Mouse (Mus musculus): ENCODE results near the gene Plxnc1. TPM values are rescaled to one million over a fixed set of nuclear protein-coding genes. Genes with fewer than 3 reads are reported as not detected.

Plxnc1 gene
- polyA plus RNA-seq, 1 experiment from 2014 or later = 1.8 TPM

DNA sequence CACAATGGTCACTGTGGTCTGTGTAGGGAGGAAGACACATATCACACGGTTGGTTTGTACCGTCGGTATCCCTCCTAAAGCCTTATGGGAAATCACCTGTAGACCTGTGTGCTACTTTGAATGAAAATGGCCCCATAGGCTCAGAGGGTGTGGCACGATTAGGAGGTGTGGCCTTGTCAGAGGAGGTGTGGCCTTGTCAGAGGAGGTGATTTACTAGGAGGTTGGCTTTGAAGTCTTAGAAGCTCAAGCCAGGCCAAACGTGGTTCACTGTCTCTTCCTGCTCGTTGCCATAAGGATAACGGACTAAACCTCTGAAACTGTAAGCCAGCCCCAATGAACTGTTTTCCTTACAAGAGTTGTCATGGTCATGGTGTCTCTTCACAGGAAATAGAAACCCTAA, 73.5 kb downstream of the Plxnc1 start:
- DNase-seq (no peak), ATAC-seq (ENCODE audit: low read depth) (no peak)
- no peak overlapping the region for H3K4me3 ChIP-seq (replicated peaks)
- H3K27me3 ChIP-seq = no peaks in the 10 kb centered on the region
- peaks cover 10% of the 10 kb centered on the region for H3K36me3 ChIP-seq
- no peak overlapping the region for H3K27ac ChIP-seq
- 76% methylated on average over 7 of the region's 7 CpGs for WGBS (ENCODE audit: insufficient replicate concordance)
- H3K4me2 ChIP-seq = no peak overlapping the region
- peaks cover 19% of the 10 kb centered on the region; the same call in 1 of the 2 replicates for H3K4me1 ChIP-seq (replicated peaks)
- no peak overlapping the region for H3K9ac ChIP-seq
- 0 out of 2 replicates have a peak, but pooled peaks cover 4% of the 10 kb centered on the region for H3K9me3 ChIP-seq (replicated peaks)

GRCm38 (mm10) chr10:94866995-94867856, 77.4 kb downstream of the Plxnc1 start:
- WGBS (ENCODE audit: insufficient replicate concordance) = 74% methylated on average over 12 of the region's 12 CpGs

GRCm38 (mm10) chr10:94865206-94865605, 79.4 kb downstream of the Plxnc1 start:
- no peaks in the 10 kb centered on the region for H3K9me3 ChIP-seq (replicated peaks)
- H3K9ac ChIP-seq = no peak overlapping the region
- H3K27ac ChIP-seq = no peak overlapping the region
- ATAC-seq (ENCODE audit: low read depth) (no peak), DNase-seq (no peak)
- H3K4me3 ChIP-seq (replicated peaks) = no peak overlapping the region
- 66% methylated on average over 9 of the region's 9 CpGs for WGBS (ENCODE audit: insufficient replicate concordance)
- H3K4me2 ChIP-seq = no peak overlapping the region
- H3K36me3 ChIP-seq = peaks cover 4% of the 10 kb centered on the region
- peaks cover 7% of the 10 kb centered on the region; the same call in 1 of the 2 replicates for H3K4me1 ChIP-seq (replicated peaks)
- H3K27me3 ChIP-seq = no peaks in the 10 kb centered on the region

More at GRCm38 (mm10) chr10:94866995-94867856, 77.4 kb downstream of the Plxnc1 start:
- ATAC-seq (ENCODE audit: low read depth) (no peak), DNase-seq (no peak)
- Histone ChIP-seq H3K4me1 (replicated peaks) (peaks cover 19% of the 10 kb centered on the region; the same call in 1 of the 2 replicates), H3K9ac (no peak overlapping the region), H3K27ac (no peak overlapping the region), H3K4me2 (no peak overlapping the region), H3K27me3 (no peaks in the 10 kb centered on the region), H3K36me3 (peaks cover 10% of the 10 kb centered on the region), H3K4me3 (replicated peaks) (no peak overlapping the region), H3K9me3 (replicated peaks) (0 out of 2 replicates have a peak, but pooled peaks cover 4% of the 10 kb centered on the region)

GRCm38 (mm10) chr10:94864199-94864928, 80.3 kb downstream of the Plxnc1 start:
- 77% methylated on average over 9 of the region's 9 CpGs for WGBS (ENCODE audit: insufficient replicate concordance)
- no peak overlapping the region for H3K9ac ChIP-seq
- H3K4me1 ChIP-seq (replicated peaks) = peaks cover 5% of the 10 kb centered on the region
- no peaks in the 10 kb centered on the region for H3K27me3 ChIP-seq
- no peaks in the 10 kb centered on the region for H3K9me3 ChIP-seq (replicated peaks)
- no peak overlapping the region for H3K4me2 ChIP-seq
- no peak overlapping the region for H3K4me3 ChIP-seq (replicated peaks)
- H3K27ac ChIP-seq = no peak overlapping the region
- DNase-seq (no peak), ATAC-seq (ENCODE audit: low read depth) (no peak)
- H3K36me3 ChIP-seq = peaks cover 4% of the 10 kb centered on the region

- Histone ChIP-seq H3K4me2 (no peak overlapping the region), H3K4me1 (replicated peaks) (peaks cover 16% of the 10 kb centered on the region), H3K36me3 (peaks cover 4% of the 10 kb centered on the region), H3K9me3 (replicated peaks) (no peaks in the 10 kb centered on the region), H3K27ac (no peak overlapping the region), H3K9ac (no peak overlapping the region), H3K4me3 (replicated peaks) (no peak overlapping the region), H3K27me3 (no peaks in the 10 kb centered on the region)
- ATAC-seq (ENCODE audit: low read depth) (no peak), DNase-seq (no peak)
- WGBS (ENCODE audit: insufficient replicate concordance) = 77% methylated on average over 9 of the region's 9 CpGs
Measured at GRCm38 (mm10) chr10:94863251-94863650, 81.4 kb downstream of the Plxnc1 start.

GRCm38 (mm10) chr10:94860870-94861269, 83.8 kb downstream of the Plxnc1 start:
- WGBS (ENCODE audit: insufficient replicate concordance) = 77% methylated on average over 4 of the region's 4 CpGs
- Histone ChIP-seq H3K4me3 (replicated peaks) (no peak overlapping the region), H3K27me3 (no peaks in the 10 kb centered on the region), H3K4me2 (no peak overlapping the region), H3K9me3 (replicated peaks) (no peaks in the 10 kb centered on the region), H3K4me1 (replicated peaks) (peaks cover 20% of the 10 kb centered on the region), H3K9ac (no peak overlapping the region), H3K27ac (no peak overlapping the region), H3K36me3 (peaks cover 2% of the 10 kb centered on the region; the same call in 1 of the 2 replicates)
- DNase-seq (no peak), ATAC-seq (ENCODE audit: low read depth) (no peak)

GRCm38 (mm10) chr10:94858277-94859033, 86.2 kb downstream of the Plxnc1 start:
- peak; percentile 9 for DNase-seq
- no peak overlapping the region for H3K4me2 ChIP-seq

DNA sequence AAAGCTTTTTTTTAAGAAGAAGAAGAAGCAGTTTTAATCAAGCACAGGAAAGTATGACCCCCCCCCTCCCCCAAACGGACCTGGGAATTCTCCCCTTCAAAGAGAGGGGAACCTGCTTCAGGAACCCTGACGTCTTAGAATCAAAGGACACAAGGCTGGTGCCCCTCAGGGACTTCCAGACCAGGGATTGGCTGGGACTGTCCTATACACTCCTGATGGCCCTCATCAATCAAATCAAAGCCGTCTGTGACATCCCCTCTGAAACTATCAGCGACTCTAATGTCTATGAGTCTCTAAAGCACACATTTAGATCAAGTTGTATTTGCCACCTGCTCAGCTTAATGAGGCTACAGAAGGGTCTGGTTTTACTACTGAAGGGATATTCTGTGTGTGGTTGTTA, 94.1 kb downstream of the Plxnc1 start:
- WGBS (ENCODE audit: insufficient replicate concordance) = 50% methylated on average over 4 of the region's 4 CpGs
- DNase-seq (no peak), ATAC-seq (ENCODE audit: low read depth) (no peak)
- Histone ChIP-seq H3K4me2 (no peak overlapping the region), H3K27ac (no peak overlapping the region), H3K36me3 (no peaks in the 10 kb centered on the region), H3K27me3 (no peaks in the 10 kb centered on the region), H3K4me3 (replicated peaks) (no peak overlapping the region), H3K9me3 (replicated peaks) (no peaks in the 10 kb centered on the region), H3K9ac (no peak overlapping the region), H3K4me1 (replicated peaks) (no peaks in the 10 kb centered on the region)

More at GRCm38 (mm10) chr10:94858277-94859033, 86.2 kb downstream of the Plxnc1 start:
- Histone ChIP-seq H3K27me3 (no peaks in the 10 kb centered on the region), H3K4me1 (replicated peaks) (peaks cover 20% of the 10 kb centered on the region), H3K4me3 (replicated peaks) (no peak overlapping the region), H3K27ac (peak overlapping the region; percentile 44), H3K9ac (0 out of 2 replicates have a peak overlapping the region, but pooled peaks have one; percentile 15), H3K36me3 (peaks cover 2% of the 10 kb centered on the region; the same call in 1 of the 2 replicates), H3K9me3 (replicated peaks) (no peaks in the 10 kb centered on the region)
- peak; percentile 87 for ATAC-seq (ENCODE audit: low read depth)
- WGBS (ENCODE audit: insufficient replicate concordance) = 19% methylated on average over 6 of the region's 6 CpGs

DNA sequence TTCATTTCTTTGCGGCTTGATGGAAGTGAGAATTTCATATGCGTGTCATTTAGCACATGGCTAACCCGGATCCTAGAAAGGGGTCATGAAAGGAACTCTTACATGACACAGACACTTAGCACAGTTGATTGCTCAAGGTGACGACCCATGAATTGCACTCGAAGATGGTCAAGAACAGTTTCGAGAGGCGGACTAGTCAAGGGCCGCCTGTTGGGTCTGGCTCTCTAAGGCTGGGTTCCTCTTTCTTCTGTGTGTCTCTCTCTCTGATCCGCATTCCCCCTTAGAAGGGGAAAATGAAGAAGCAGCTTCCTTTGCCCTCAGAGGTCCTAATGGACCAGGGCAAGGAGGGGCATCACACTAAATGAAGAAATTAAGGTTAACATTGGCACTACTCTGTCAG, 94.7 kb downstream of the Plxnc1 start:
- Histone ChIP-seq H3K4me1 (replicated peaks) (peaks cover 4% of the 10 kb centered on the region; the same call in 1 of the 2 replicates), H3K4me3 (replicated peaks) (no peak overlapping the region), H3K9ac (no peak overlapping the region), H3K27ac (no peak overlapping the region), H3K27me3 (no peaks in the 10 kb centered on the region), H3K9me3 (replicated peaks) (no peaks in the 10 kb centered on the region), H3K4me2 (no peak overlapping the region), H3K36me3 (no peaks in the 10 kb centered on the region)
- 81% methylated on average over 9 of the region's 9 CpGs for WGBS (ENCODE audit: insufficient replicate concordance)
- no peak for ATAC-seq (ENCODE audit: low read depth)
- no peak for DNase-seq

DNA sequence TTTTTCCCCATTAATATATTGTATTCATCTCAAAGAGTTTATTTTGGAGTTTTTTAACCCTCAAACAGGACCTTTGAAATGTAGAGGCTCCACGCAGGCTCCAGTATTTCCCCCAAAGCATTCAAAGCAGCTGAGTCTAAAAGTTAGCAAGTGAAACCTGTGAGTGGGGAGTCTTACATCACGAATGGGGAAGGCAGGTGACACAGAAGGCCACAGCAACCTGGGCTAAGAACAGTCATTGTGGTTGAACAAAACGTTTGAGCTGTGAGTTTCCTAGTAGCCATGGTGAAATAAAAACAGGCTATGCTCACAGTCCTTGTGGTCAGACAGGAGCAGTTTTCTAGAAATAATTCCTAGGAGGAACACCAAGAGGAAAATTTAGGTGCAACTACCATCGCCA, 95.3 kb downstream of the Plxnc1 start:
- Histone ChIP-seq H3K36me3 (no peaks in the 10 kb centered on the region), H3K27ac (no peak overlapping the region), H3K9ac (no peak overlapping the region), H3K4me1 (replicated peaks) (peaks cover 4% of the 10 kb centered on the region; the same call in 1 of the 2 replicates), H3K9me3 (replicated peaks) (no peaks in the 10 kb centered on the region), H3K27me3 (no peaks in the 10 kb centered on the region), H3K4me3 (replicated peaks) (no peak overlapping the region), H3K4me2 (no peak overlapping the region)
- WGBS (ENCODE audit: insufficient replicate concordance) = 67% methylated on average over 4 of the region's 4 CpGs
- no peak for DNase-seq
- no peak for ATAC-seq (ENCODE audit: low read depth)

GRCm38 (mm10) chr10:94848344-94848743, 96.3 kb downstream of the Plxnc1 start:
- ATAC-seq (ENCODE audit: low read depth) = no peak

More at GRCm38 (mm10) chr10:94848344-94848743, 96.3 kb downstream of the Plxnc1 start:
- H3K27ac ChIP-seq = no peak overlapping the region
- no peak for DNase-seq
- peaks cover 4% of the 10 kb centered on the region; the same call in 1 of the 2 replicates for H3K4me1 ChIP-seq (replicated peaks)
- no peak overlapping the region for H3K4me3 ChIP-seq (replicated peaks)
- no peak overlapping the region for H3K9ac ChIP-seq
- 67% methylated on average over 6 of the region's 6 CpGs for WGBS (ENCODE audit: insufficient replicate concordance)
- no peak overlapping the region for H3K4me2 ChIP-seq
- no peaks in the 10 kb centered on the region for H3K27me3 ChIP-seq
- H3K36me3 ChIP-seq = no peaks in the 10 kb centered on the region
- H3K9me3 ChIP-seq (replicated peaks) = no peaks in the 10 kb centered on the region

All from liver, embryonic 13.5 days (tissue).